Mouse (Mus musculus) MEL (cell line): Measurements from ENCODE around the gene Mdc1.

Source experiments
- BHLHE40 ChIP-seq: IDR thresholded peaks from 2 replicates; pipeline ENCODE4 v1.6.1; 2012; ENCODE audit warnings: low read depth, mild to moderate bottlenecking, inconsistent platforms, low read length, improper control_type of control experiment, borderline replicate concordance
- CTCF ChIP-seq, 3 experiments: IDR thresholded peaks in 2 of 3; conservative IDR thresholded peaks in 1 of 3; 2 replicates each; pipeline ENCODE4 v1.5.1; 2011 to 2012; ENCODE audit warnings: low read length in 3 of 3, low read depth in 2 of 3, mild to moderate bottlenecking in 2 of 3, improper control_type of control experiment in 1 of 3, inconsistent platforms in 1 of 3, mixed read lengths in 1 of 3, moderate library complexity in 1 of 3; ENCODE audit not compliant: control insufficient read depth in 1 of 3, insufficient read depth in 1 of 3, poor library complexity in 1 of 3, severe bottlenecking in 1 of 3
- E2F4 ChIP-seq: IDR thresholded peaks from 2 replicates; pipeline ENCODE4 v1.6.1; 2011; ENCODE audit warnings: low read depth, low read length, improper control_type of control experiment, borderline replicate concordance
- HCFC1 ChIP-seq: IDR thresholded peaks from 2 replicates; pipeline ENCODE4 v1.6.1; 2012; ENCODE audit warnings: low read depth, mild to moderate bottlenecking, inconsistent platforms, low read length, improper control_type of control experiment, moderate library complexity
- MAFK ChIP-seq: IDR thresholded peaks from 2 replicates; pipeline ENCODE4 v1.6.1; 2011; ENCODE audit warnings: low read depth, mild to moderate bottlenecking, low read length, improper control_type of control experiment, borderline replicate concordance
- POLR2A ChIP-seq, 2 experiments: IDR thresholded peaks; 2 replicates each; pipeline ENCODE4 v1.6.1; 2011 to 2012; ENCODE audit warnings: low read length in 2 of 2, mild to moderate bottlenecking in 2 of 2, control low read depth in 1 of 2, improper control_type of control experiment in 1 of 2, low read depth in 1 of 2, moderate library complexity in 1 of 2; ENCODE audit not compliant: control insufficient read depth in 1 of 2, insufficient read depth in 1 of 2, poor library complexity in 1 of 2
- POLR2AphosphoS5 ChIP-seq: IDR thresholded peaks from 2 replicates; pipeline ENCODE4 v1.6.1; 2012; ENCODE audit warnings: low read depth, borderline replicate concordance, mild to moderate bottlenecking, inconsistent platforms, low read length, moderate library complexity, mixed read lengths
- RAD21 ChIP-seq: IDR thresholded peaks from 2 replicates; pipeline ENCODE4 v1.6.1; 2011; ENCODE audit warnings: mild to moderate bottlenecking, low read depth, low read length, improper control_type of control experiment
- TBP ChIP-seq: IDR thresholded peaks from 2 replicates; pipeline ENCODE4 v1.8.0; 2011; ENCODE audit warnings: low read depth, low read length, improper control_type of control experiment
- USF1 ChIP-seq: IDR thresholded peaks from 2 replicates; pipeline ENCODE4 v1.6.1; 2014; ENCODE audit warnings: low read depth, mild to moderate bottlenecking, inconsistent platforms, low read length, improper control_type of control experiment, moderate library complexity
- ZC3H11A ChIP-seq: IDR thresholded peaks from 2 replicates; pipeline ENCODE4 v1.6.1; 2012; ENCODE audit warnings: low read depth, mild to moderate bottlenecking, inconsistent platforms, low read length, improper control_type of control experiment
- ZKSCAN1 ChIP-seq: IDR thresholded peaks from 2 replicates; pipeline ENCODE4 v1.6.1; 2012; ENCODE audit warnings: low read depth, mild to moderate bottlenecking, inconsistent platforms, low read length, improper control_type of control experiment, moderate library complexity

GRCm38 (mm10) chr17:35820111-35820510 is 21.2 kb upstream of the Mdc1 start:
- TF ChIP-seq BHLHE40 (no peak), CTCF (IDR thresholded peaks at IDR 0.05 in 2 of 3, conservative IDR thresholded peaks at IDR 0.05 in 1 of 3; ENCODE audit: control insufficient read depth in 1 of 3, insufficient read depth in 1 of 3, low read depth in 2 of 3, low read length in 3 of 3, poor library complexity in 1 of 3, severe bottlenecking in 1 of 3) (no peak), POLR2AphosphoS5 (no peak), MAFK (no peak), POLR2A (IDR thresholded peaks at IDR 0.05; ENCODE audit: control insufficient read depth in 1 of 2, insufficient read depth in 1 of 2, low read depth in 1 of 2, low read length in 2 of 2, poor library complexity in 1 of 2) (no peak), ZKSCAN1 (no peak), ZC3H11A (no peak), USF1 (no peak), E2F4 (no peak), TBP (no peak), HCFC1 (no peak), RAD21 (no peak)
